Mouse (Mus musculus) T-helper 1 cell (primary cell): ENCODE results near the gene Dcp1b.

ENCODE experiments used
- in situ Hi-C: fragments of 300-600 bp; cut with MboI, MseI; formaldehyde crosslinking; loops from one replicate; pipeline ENCODE4 v1.15.1; 2025; ENCODE audit warnings: high pct_unique_total_duplicates

The Dcp1b gene

DNA sequence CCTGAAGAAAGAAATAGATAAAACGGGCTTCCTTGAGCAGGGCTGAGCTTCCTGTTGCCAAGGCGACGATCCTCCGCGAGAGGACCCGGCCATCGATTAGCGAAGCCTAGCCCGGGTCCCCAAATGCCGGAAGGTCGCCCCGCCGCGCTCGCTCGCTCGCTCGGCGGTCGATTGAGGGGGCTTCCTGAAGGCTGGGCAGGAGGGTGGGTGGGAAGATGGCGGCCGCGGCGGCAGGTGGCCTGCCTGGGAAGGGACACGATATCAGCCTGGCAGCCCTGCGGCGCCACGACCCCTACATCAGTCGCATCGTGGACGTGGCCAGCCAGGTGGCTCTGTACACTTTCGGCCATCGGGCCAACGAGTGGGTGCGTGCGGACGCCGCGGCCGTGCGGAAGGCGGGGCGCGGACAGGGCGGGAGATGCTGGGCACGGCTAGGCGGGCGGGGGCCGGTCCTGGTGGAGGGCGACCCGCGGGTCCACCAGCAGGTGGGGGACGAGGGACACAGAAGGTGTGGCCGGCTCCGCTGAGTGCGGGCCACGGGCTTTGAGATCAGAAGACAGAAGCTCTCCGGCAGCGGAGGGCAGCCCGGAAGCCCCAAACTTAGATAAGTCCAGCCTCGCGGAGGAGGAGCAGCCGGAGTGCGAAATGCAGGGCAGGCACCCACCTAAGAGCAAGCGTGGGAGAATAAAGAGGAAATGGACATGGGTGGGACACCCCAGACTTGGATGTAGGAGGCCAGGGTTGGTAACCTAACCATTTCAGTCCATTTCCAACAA is at the start of gene Dcp1b:
Gene Dcp1b (plus strand): TSS at position 176 of the 776 bp plus-strand sequence.
- in situ Hi-C loops, result no loop called here

GRCm38 (mm10) chr6:119126991-119127390 is 48.1 kb upstream of the Dcp1b start:
- in situ Hi-C loops, result loop anchor here (10.0 kb wide), 1 partner anchor 402 kb away; no protein-coding TSS in a partner anchor

- in situ Hi-C loops, result loop anchor here (10.0 kb wide), 1 partner anchor 403 kb away; no protein-coding TSS in a partner anchor
Measured at GRCm38 (mm10) chr6:119128076-119128475, 47.0 kb upstream of the Dcp1b start.

DNA sequence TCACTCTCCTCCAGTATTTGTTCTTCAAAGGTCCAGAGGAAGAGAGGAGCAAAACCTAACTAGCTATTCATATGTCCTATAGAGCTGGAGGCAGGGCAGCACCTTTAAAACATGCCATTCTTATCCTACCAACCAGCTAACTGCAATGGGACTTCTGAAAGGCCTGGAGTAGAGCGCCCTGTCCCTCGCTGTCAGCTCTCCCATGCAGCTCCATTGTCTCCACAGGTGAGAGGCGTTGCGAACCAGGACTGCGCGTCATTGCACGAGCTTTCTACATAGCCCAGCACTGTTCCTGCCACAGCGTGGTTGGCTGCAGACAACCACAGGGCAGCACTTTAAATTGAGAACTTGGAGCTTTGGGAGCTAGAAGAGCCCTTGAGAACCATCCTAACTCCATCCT is 46.5 kb upstream of the Dcp1b start:
- in situ Hi-C loops, result loop anchor here (10.0 kb wide), 1 partner anchor 404 kb away; no protein-coding TSS in a partner anchor

DNA sequence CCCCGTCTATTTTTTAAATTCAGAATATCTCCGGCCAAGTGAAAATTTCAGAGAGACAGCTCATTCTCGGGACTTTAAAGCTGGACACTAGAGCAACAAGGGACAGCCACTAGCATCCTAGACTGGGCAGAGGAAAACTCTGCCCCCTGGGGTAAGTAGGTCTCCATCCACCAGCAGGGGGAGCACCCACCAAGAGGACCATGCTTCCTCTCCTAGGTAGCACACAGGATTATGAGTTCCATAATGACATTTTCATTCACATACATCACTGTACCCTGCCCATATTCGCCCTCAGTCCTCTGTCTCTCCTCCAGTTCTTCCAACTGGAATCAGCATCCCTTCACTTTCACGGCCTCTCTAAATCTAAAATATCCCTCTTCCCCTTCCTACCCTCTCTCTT is 45.4 kb upstream of the Dcp1b start:
- in situ Hi-C loops, result loop anchor here (10.0 kb wide), 1 partner anchor 405 kb away; no protein-coding TSS in a partner anchor

DNA sequence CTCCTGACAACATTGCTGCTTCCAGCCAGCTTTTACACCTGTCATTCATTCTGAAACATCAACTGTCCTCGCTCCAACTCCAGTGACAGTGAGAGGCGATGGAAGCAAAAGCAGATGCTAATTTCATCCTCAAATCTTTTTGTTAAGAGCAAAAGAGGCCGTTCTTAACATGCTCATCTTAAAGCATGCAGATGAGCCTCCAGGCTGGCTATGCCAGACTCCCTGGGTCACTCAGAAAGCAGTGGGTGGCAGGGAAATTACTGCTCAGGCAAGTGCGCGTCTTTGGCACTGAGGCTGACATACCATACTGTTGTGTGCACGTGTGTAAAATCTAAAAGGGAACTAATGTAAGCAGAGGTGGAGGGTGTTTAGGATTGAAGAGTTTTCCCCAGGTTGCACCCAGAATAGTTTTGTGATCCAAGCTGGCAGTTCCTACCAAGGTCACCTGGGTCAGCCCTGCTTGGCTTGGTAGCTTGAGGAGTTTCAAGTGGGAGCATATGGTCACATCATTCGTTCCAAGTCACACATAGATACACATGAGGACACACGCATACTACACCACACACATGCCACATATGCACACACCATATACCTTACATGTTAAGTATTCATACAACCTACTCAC is 42.8 kb upstream of the Dcp1b start:
- in situ Hi-C loops, result no loop called here

GRCm38 (mm10) chr6:119132863-119133262 is 42.2 kb upstream of the Dcp1b start:
- in situ Hi-C loops, result no loop called here

DNA sequence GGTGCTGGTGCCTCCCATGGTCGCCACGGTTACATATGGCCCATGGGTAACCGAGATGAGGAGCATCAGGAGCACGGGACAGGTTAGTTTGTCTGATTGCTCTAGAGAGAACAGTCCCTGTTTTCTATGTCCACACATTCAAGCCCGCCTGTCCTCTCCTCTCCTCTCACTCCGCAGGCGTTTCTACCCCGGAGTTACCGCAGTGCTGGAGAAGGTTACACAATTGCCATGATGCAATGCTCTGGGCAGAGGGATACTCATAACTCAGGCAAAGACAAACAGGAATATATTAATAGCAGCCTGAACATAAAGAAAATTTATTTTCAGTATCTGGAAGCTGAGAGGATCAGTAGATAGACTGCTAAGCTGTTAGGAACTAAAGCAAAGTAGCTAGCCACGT is 37.3 kb upstream of the Dcp1b start:
- in situ Hi-C loops, result no loop called here

GRCm38 (mm10) chr6:119139561-119139960 is 35.5 kb upstream of the Dcp1b start:
- in situ Hi-C loops, result no loop called here

GRCm38 (mm10) chr6:119145109-119145508 is 29.9 kb upstream of the Dcp1b start:
- in situ Hi-C loops, result no loop called here

DNA sequence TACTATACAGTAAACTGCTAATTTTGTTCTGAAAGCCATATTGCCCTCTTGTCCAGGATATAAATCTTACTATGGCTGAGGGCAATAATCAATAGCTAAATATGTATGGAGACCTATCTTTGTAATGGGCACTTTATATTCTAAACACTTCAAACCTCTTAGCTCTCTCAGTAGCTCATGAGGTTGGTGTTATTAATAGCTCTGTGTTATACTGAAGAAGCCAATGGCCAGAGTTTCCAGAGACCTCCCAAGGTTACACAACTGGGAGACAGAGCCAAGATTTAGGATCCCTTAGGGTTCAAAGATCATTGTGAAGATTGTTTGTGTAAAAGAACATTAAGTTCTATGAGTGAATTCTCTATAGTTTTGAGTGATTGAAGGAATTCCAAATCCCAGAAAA is 9.4 kb upstream of the Dcp1b start:
- in situ Hi-C loops, result no loop called here

DNA sequence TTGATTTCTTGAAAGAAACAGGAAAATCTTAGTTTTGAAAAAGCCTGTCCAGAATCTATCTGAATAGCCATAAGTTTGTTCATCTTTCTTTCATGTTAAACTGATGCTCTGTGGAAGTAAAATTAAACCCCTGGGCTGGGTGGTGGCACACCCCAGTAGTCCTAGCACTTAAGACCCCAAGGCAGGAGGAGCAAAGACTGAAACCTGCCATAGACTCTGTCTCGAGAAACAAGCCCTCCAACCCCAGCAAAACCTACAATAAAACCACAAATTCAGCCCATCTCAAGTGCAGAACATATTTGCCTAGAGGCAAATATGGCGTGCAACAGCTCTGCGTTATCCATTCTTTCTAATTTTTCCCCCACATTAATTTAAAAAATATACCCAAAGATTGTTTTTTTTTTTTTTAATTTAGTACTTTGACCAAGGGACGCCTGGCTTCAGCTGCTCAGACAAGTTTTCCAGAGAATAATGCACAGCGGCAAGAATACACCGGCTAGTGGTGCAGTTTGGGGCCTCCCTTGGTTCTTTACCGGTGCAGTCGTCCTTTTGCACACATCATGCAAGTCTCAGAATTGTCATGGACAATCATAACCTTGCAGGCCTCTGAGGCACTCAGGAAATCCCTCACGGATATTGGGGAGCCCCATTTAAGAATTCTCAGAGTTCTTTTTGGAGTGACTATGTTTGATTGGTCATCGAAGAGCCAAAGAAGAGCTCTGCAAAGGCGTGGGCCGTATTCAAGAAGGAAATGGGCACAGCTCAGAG is 562 bp upstream of the Dcp1b start:
- in situ Hi-C loops, result no loop called here

DNA sequence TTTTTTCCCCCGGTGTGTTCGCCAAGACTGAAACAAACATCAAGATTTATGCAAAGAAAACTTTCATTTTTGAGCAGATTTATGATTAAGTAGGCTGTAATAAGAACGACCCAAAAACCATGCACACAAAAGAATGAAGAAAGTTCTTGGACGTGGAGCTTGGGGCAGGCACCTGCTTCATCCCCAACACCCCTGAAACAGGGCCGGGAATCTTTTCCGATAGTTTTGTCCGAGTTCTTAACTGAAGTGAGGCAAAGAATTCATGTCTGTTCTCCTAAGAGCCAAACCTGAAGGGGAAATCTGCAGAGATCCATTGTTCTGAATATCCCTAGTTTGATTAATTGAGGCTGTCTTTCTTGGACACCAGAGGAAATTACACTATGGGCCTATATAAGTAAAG is 1.1 kb downstream of the Dcp1b start:
- in situ Hi-C loops, result no loop called here

GRCm38 (mm10) chr6:119177101-119177500 is 2.0 kb downstream of the Dcp1b start:
- in situ Hi-C loops, result no loop called here

DNA sequence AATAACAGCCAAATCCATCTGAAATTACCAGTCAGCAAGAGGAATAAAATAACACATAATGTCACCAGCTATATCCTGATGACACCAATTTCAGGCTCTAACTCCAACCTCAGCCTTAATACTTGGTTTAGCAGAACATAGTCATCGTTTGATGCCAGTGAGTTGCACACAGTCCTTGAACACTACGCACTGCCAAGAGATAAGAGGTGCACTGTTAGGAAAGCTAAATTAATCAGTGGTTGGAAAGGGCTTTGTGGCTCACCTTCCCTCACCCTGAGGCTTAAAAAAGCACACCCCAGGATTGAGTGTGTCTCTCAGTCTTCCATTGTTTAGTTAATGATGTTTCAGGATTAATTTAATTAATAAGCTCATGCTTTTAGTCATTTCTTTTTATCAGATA is 5.1 kb downstream of the Dcp1b start:
- in situ Hi-C loops, result no loop called here

DNA sequence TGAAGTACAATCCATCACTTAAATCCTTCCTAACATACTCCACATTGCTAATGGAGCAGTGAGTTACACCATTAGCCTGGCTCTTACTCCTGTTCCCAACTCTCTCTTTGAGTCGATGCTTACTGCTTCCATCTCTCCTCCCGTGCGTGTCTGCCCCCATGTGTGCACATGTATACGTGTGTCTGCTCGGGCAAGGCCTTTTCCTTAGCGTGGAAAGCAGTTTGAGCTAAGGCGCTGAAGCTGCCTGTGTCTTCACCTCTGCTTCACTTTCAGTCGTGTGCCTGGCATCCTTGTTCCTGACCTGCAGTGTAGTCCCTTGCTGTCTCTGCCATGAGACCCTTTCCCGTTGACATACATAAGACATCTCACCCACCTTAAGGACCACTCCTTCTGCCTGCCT is 7.2 kb downstream of the Dcp1b start:
- in situ Hi-C loops, result no loop called here

DNA sequence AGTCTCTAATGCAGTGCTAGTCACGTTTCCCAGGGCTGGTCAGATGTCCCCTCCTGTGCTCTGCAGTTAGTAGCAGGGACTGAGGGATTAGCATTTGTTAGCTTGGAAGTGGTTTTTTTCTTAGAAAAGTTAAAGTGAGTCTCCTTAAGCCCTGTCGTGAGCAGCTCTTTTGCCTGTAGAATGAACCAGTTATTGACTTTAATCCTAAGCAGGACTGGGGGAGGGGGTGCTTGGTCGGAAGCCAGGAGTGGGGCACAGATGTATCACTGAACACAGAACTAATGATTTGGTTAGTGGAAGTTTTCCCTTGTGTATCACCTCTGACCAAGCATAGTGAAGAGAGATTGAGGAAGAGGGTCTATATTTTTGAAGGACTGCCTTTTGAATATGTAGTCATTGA is 8.7 kb downstream of the Dcp1b start:
- in situ Hi-C loops, result no loop called here

DNA sequence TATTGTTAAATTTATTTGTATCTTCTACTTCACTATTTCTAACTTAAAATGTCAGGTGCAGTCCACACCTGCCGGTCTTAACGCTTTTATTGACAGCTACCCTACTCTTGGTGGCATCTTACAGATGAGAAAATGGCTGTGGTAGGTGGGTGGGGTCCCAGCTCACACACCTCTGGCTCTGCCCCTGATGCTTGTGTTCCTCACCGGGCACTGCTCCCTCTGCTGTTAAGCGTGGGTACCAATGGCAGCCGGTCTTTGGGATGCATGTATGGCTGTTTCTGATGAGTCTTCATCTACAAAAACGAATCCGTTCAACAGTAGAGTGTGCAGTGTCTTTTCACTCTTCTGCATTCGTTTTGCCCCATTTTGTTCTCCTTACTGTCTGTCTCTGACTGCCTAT is 11.6 kb downstream of the Dcp1b start:
- in situ Hi-C loops, result no loop called here

- in situ Hi-C loops, result no loop called here
Measured at GRCm38 (mm10) chr6:119187631-119188030, 12.6 kb downstream of the Dcp1b start.

DNA sequence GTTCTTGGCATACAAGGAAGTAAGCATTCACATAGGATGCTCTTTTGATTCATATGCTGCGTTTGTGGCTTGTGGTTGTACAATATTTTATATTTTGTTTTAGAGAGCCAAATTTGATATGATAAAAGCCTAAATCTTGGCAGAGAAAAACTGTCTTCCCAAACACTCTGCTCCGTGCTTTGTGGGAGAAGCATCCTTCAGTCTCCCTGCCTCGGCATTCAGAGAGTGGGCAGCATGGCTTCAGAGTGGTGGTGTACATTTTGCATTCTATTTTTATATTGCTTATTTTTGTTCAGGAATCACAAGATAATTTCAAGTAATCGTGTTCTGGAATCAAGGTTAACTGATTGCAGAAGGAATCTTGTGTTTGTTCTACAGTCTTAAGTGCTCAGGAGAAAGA is 16.4 kb downstream of the Dcp1b start:
- in situ Hi-C loops, result no loop called here

- in situ Hi-C loops, result no loop called here
Measured at GRCm38 (mm10) chr6:119193571-119194154, 18.6 kb downstream of the Dcp1b start.

GRCm38 (mm10) chr6:119194161-119194560 is 19.1 kb downstream of the Dcp1b start:
- in situ Hi-C loops, result no loop called here
